Mouse (Mus musculus) lung, postnatal 25 days (tissue): ENCODE data around the gene Fsd1l.

Experiments
- DNase-seq: peaks from one replicate; pipeline ENCODE4 v3.0.0; 2022; ENCODE audit warnings: low spot score

Gene Fsd1l

DNA sequence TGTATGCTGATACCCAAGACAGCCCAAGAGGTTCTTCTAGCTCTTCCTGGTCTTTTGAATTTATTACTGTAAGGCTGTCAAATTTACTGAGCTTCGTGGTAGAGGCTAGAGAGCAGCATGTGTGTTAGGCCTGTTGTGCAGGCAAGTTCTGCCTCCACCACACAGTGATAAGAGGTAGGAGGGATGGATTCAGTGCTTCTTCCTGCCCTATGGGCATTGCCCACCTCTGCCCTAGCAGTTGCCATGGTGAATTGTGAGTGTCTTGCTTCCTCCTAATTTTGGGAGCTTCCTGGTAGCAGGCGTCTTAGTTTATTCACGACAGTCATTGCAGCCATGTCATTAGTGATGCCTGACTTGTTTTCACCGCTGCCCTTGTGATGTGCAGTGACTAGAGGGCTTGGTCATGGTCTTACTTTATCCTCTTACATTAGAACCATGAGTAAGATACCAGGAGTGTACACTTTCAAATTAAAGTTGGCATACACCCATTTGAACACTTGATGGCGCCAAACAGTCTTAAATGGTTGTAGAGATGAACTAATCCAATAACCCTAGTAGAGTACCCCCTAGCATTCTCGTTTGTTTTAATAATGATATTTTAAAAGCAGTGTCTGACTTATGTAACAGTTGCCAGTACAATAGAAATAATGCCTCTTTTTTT, 107.8 kb downstream of the Fsd1l start:
- DNase-seq: peak; percentile 56

DNA sequence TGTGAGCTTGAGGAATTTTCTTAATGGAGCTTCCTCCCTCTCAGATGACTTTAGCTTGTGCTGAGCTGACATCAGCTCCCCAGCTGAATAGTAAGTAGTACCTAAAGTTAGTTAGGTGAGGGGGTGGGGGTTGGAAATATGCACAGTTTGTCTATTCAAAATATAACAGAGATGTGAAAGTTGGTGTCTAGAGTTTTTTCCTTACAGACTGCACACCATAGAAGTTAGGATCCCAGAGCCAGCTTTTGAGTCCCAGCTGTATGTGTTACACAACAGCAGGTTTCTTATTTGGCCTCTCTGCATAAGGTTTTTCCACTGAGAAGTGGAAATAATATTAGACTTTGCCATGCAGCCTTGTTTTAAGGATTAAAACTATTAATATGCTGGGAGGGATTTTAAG, 118.6 kb downstream of the Fsd1l start:
- no peak for DNase-seq

DNA sequence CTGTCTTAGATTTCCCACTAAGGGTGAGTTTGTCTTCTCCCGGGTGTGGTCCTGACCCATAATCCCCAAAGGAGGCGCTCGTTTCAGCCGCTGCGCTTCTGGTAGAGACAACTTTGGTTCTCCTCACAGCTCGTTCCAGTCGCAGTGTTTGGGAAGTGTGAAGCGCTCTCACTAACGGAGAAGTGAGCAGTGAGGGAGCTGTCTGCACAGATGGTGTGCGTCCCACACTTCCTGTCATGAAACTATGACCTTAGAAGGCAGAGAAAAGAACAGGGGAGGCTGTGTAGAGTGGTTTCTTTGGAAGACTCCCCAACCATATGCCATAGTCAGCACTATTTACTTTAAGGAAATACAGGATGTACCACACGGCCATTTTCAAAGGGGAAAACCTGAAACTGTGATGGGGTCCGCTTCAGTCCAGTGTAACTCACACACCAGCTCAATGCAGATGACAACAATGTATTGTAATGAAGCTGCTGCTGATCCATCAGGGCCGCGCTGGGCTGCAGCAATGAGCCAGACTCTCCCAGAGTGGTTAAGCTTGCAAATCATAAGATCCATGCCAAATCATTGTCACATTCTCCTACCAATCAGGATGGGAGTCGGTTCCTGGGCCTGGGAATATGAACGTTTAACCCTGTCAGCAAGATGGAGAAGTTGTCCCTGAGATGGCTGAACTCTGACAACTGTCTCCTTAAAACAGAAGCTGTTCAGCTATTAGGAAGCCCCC, 119.3 kb downstream of the Fsd1l start:
- no peak for DNase-seq
